Mouse (Mus musculus): ENCODE results near the gene Btbd9.
"Not testable (repeated sequence)": the region's sequence is repeated elsewhere in the genome, so short reads cannot be mapped to it uniquely, and the experiment has no call there.

The Btbd9 gene

DNA sequence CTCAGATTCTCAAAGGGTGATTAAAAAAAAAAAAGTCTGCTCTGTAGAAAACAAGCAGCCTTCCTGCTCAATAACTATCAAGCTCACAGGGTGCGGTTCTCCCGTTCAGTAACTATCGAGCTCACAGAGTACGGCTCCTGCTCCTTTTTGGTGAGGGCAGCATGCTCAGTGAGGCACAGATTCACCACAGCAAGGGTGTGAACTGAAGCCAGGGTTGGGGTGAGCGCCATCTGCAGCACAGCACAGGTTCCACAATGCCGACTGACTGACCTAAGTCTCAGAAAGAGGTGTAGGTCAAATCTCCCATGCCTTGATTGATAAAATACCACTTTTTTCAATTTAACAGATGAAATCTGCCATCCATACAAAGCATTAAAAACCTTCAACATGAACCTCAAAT is 66.1 kb downstream of the Btbd9 start:
- no peak for DNase-seq

DNA sequence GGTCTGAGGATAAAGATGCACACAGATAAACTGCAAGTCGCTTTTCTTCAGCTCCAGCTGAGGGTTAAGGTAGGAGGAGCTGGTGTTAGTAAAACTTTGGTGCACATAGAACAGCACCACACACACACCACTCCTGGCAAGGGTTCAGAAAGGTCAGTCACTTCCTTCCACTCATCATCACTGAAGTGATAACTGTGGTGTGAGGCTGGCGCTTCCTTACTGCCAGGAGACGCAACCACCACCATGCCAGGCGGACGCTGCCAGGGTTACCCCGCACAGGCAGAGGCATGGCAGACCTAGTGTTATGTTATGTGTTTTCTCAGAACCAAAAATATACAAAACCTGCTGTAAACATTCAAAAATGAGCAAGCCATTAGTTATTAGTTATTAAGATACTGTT is 66.6 kb downstream of the Btbd9 start:
- no peak for DNase-seq

DNA sequence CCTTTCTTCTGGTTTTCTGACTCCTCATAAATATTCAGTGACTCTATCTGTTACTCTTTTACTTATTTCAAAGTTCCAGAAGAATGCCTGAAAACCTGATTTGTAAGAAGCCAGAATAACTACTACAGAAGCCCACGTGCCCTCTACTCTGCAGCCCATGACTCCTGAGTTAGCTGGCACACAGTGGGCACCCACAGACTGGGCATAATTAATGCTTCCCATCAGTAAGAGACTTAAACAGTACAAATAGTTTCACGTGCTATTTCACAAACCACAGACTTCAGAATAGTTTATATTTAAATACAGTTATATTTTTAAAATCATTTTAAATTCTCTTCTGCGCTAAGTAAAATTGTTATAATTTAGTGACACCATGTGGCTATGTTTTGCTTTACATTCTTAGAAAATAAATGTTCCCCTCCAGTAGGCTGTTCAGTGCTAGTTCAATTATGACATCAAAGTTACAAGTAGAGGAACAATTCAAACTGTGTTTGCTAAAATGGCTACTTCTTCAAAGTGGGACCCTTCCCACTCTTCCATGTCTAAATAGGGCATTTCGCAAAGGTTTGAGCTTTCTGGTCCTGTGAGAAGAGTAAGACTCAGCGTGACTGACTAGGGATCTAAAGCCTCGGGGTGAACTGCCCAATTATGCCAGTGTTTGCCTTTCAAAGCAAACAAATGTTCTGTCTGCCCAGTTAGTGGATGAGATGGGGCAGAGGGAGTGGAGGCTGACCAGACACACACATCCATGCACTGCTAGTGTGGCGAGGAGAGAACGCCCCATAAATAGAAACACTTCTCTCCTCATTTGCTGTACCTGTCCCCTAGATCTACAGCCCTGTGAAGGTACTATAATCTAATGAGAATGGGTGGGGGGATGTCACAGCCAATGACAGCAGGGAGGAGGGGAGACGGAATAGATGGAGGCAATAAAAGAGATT is 68.4 kb downstream of the Btbd9 start:
- DNase-seq = no peak

DNA sequence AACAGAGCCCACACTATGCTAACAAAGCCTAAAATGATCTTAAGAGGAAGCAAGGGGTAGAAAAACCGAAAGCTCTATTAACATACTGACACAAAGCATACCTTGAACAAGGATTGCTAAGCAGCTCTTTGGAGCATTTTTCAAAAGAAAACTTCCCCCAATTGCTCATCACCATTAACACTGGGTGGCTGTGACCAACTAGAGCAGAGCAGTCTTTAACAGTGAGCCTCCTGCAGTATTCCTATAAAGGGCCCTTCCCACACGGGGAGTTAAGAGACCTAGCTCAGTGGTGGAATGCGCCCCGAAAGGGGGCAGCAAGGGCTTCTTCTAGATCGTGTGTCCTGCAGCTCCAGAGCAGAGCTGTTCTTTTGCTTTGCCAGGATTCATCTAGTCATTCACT is 69.4 kb downstream of the Btbd9 start:
- no peak for DNase-seq

DNA sequence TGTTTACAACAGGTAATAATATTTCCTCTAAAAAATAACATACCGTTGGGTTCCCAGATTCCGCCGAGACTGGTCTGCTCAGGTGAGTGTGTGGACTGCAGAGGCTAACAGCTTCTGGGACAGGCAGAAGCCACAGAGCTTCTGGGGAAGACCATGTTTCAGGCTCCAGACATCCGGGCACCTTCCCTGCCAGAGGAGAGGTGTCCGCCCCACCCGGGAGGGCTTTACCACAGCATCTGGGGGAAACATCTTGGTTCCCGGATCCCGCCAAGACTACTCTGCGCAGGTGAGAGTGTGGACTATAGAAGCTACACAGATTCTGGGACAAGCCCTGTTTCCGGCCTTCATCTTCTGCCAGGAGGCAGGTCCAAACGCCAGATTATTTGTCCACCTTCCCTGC is 76.7 kb downstream of the Btbd9 start:
- DNase-seq = not testable (repeated sequence)

DNA sequence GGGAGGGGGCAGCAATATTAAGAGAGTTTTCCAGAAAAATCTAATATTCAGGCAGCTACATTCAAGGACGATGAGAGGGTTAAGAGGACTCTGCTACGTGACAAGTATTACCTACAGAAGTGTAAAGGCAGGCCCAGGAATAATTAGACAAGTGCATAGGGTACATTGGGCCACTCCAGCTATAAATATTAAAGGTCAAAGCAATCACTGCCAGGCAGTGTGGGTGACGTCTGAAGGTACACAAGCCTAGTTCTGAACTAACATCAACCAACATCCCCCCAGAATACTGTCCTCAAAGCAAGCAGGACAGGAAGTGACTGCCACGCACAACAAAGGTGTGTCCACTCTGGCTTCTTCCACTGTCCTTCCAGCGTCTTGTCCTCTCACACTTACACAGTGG is 77.5 kb downstream of the Btbd9 start:
- no peak for DNase-seq

DNA sequence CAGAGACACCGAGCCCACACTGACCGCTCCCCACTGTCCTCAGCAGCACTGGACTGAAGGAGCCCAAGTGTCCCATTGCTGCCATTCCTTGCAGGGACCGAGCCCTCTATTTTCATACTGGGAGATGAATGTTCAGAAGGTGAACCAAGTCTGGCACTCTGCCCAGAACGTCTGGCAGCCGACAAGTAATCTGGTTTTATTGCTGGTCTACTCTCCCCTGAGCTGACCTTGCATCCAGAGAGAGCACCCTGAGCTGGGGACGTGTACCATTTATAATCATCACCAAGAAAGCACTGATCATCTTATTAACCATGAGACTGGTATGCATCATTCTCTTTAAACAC is 77.9 kb downstream of the Btbd9 start:
- no peak for DNase-seq

DNA sequence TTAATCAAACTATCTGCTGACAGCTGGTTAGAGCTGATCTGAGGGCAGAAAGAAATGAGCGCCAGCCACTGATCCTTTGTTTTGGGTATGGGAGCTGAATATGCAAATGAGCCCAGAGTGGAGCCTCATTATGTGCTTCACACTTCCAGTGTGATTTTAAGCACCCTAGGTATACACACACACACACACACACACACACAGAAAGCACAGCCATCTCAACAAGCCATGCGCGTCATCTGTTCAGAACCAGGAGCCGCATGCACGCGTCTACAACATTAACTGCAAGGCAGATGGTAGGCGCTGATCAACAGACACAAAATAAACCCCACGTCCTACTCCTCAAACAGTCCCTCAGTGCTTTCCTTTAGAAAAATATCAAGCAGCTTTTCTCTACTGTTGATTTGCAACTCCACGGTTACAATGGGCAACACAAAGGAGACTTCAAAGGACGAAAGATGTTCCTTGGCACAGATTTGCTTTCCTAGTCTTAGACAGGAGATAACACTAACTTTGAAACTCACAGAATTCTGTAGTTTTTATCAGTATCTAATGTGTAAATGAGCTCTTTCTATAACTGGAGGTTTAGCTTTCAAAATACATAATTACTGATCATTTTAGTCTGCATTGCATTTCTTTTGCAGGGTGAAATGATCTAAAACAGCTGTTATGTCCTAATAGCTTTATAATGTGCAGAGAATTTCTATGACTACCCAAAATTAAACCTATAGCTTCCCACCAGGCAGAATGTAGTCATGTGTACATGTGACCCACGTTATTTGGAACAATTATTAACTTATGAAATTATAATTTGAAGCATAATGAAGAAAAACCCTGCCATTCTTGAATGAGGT is 78.5 kb downstream of the Btbd9 start:
- DNase-seq = peak; percentile 65

DNA sequence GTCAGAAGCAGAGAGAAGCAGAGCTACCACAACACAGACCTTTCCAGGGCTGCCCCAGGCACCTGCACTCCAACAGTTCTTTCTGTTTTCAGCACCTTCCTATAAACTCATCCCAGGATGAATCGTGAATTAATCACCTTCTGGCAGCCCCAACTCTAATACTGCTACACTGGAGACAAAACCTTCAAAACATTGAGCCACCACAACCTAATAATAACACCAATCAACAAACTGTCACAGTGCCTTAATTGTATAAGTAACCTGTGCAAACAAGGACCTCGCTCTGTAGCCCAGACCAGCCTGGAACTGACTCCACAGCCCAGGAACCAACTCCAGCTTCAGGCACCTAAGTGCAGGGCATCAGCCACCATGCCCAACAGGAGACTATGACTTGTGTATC is 80.7 kb downstream of the Btbd9 start:
- no peak for DNase-seq

DNA sequence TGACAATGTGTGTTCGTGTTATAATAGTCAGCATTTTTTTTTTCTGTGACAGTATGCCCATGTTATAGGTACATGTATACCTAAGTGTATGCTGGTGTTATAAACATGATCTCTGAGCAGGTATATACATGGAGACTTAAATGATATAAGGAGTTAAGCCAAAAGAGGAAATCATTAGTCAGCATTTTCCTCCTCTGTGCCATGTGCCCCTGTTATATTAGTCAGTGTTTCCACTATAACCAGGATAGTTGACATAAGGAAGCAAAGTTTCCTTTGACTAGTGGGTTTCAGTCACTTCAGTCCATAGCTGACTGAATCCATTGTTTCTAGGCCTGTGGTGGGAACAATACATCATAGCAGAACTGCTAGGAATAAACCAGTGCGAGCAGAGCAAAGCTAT is 81.1 kb downstream of the Btbd9 start:
- DNase-seq = no peak

DNA sequence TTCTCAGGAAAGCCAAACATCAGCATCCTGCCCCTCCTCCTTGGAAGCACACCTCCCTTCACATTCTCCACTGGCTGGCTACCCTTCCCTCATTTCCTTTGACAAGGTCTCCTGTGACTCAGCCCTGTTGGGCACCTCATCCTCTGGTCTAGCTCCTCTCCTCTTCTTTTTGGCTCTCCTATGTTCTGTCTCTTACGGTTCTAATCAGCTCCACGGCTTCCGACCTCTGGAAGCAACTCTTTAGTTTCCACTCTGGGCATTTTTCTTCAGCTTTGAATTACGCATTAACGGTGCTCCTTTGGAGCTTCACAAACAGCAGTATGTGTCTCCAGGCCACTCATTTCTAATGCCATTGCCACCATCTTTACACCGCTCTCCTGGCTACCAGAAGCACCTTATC is 82.8 kb downstream of the Btbd9 start:
- DNase-seq = no peak

DNA sequence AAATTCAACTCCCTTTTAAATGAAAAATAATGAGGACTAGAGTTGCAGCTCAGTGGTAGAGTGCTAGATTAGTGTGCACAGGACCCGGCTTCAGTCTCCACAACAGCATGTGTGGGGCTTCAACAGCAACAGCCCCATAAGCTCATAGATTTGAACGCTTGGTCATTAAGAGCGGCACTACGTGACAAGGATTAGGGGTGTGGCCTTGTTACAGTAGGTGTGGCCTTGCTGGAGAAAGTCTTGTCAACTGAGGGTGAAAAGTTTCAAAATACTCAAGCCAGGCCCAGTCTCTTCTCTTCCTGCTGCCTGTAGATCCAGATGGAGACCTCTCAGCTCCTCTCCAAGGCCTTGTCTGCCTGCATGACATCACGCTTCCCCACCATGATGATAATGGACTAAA is 84.1 kb downstream of the Btbd9 start:
- no peak for DNase-seq

DNA sequence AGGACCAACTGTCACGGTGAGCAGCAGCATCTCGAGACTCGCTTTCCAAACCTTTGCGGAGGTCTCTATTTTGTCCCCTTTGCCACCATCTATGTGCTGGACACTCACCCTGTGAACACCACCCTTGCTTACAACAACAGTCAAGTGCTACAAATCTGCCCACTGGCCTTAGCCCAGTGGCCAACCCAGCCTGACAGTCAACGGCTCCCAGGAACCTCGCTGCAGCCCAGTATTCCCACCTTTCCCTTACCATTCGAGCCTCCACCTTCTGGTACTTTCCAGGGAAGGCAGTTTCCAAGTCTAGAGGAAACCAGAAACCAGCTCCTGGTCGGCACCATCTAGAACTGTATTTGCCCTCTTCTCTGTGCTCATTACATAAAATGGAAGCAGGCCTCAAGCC is 84.7 kb downstream of the Btbd9 start:
- no peak for DNase-seq

DNA sequence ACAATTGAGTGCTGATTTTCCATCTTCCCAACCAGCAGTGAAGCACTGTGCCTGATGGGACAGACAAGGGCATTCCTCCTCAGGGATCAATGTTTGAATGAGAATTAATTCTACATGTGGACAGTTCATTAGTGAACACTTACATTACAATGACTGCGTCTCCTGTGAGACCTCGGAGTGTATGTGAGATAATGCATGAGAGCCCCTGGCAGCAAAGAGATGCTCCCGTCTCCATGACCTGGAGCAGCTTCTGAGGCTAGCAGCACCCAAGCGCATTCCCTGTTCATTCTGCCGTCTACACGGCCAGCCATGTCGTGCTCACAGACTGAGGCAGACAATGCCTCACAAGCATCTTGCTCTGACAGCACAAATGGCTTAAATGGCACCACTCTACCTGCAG is 85.7 kb downstream of the Btbd9 start:
- no peak for DNase-seq

DNA sequence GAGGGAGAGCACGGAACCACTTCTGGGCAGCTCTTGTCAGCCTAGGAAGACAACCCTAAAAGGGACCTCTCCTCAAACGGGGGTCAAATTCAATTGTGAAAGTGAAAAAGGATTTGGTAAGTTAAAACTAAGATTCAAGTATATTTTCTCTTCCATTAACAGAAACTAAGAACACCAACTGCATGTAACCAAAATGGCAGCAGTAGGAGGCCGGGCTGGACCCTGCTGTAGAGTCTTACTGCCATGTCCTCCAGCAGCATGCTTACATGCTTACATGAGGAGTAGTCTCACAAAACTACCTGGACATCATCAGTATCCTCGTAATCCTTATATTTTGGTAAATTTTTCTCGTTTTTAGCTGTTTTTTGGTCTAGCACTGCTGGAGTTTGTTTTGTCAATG is 86.2 kb downstream of the Btbd9 start:
- DNase-seq = no peak

DNA sequence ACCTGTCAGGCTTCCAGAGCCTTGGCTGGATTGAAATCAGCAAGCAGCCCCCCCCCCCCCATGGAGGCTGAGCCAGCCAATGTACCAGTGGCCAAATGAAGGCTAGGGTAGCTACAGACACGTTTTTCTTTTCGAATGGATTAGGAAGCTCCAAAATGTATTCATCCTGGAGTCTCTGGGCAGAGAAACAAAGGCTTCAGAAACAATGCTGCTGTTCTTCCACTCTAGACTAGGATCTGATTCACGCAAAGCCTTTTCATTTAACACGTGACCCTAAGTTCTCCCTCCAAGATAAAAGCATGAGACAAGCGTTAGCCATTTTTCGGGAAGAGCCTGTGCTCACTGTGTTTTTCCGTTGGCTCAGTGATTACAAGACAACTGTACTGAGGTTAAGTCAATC is 86.7 kb downstream of the Btbd9 start:
- DNase-seq = no peak

DNA sequence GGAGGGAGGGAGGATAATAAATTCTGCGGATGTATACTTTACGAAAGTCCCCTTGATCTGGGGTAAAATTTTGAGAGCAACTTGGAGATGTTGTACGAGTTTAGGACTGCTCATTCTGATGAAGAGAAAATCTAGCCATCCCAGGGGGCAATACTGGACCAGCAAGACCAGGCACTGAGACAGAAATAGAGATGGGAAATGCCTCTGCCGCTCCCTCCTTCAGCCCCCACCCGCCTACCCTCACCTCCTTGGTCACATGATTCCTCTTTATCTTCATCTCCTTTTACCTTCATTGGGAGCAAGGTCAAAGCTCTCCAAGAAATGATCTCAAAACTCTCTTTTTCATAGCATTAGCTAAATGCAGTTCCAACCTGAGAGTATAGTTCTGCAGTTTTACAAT is 88.6 kb downstream of the Btbd9 start:
- no peak for DNase-seq

DNA sequence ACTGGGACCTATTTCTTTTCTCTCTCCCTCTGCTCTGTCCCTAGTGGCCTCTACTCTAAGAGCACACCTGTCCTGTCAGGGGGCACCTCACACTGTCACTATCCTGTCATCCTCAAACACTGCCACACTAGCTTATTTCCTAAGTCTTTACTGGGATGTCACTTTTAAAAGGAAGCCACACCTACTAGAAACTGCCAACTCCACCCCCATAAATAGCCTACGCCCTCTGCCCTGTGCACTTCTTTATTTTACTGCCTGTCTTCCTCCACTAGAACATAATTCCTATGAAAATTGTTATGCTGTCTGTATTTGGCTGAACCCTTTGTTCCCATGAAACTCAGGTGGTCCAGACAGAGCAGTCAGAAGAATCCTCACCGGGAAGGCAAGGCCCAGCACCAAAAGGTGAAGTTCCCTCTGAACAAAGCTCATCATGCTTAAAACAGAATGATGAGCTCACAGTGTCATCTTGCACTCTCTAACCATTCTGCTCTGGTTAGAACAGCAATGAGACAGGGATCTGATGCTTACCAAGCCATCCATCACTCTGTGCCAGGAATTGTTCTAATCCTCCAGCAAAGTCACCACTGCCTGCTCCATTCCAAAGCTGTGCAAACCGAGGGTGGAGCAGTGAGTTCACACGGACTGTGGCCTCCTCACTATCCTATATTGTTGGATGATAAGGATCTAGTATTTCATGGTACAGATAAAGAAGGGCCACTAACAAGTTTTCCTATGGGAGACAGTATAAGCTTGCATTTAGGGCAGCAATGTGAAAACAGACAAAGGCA is 91.0 kb downstream of the Btbd9 start:
- DNase-seq = no peak

DNA sequence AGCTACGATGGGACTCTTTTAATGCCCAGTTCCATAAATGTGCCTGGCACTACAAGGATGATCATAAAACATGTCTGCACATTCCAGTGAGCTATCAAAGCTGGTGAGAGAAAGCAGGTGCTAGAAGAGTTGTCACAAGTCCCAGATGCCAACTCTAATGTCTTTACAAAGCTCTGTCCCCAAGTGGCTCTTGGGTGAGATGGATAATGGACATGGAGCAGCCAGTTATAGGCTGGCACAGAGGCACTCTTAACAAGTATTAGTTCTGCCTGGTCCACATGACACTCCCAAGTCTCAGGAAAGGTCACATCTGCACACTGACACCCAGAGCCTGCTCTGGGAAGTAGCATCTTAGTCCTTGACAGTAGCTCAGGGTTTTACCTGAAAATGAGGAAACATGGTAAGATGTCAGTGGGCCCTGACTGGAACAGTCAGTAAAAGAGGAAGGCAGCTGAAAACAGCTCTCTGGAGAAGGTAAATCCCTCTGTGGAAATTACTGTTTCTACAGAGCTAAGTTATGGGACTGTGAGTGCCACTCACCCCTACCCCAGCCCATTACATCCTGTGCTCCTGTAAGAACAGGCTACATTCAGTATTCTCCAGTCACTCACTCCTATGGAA is 91.7 kb downstream of the Btbd9 start:
- DNase-seq = no peak

DNA sequence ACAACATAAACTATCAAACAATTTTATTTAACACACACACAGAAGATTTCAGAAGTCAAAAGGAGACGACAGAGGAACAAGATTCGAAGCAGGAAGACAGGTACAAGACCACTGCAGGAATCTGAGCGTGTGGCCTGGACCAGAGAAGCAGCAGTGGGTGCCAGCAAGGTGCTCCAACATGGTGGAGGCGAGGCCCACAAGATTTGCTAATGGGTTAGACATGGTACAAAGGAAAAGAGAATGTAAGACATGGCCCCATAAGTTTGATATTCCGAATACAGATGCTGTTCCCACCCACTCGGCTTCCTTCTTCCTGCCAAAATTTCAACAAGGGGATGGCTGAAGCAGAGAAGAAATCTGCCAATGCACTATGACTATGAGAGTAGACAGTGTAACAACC is 94.5 kb downstream of the Btbd9 start:
- DNase-seq = no peak

DNA sequence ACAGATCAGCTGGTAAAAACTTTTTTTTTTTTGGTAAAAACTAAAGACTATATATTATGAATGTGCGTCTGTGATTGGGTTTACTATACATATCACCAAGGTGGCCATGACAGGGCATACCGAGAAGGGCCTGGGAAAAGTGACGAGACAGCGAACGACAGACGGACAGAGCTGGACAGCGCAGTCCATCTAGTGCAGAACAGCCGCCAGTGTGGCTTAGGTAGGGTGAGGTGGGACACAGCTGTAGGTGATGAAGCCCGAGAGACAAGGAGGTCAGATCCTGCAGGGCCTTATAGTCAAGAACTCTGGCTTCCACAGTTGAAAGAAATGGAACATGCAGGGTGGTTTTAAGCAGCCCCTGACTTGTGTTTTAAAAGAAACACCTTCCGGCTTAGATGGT is 94.9 kb downstream of the Btbd9 start:
- DNase-seq = no peak

DNA sequence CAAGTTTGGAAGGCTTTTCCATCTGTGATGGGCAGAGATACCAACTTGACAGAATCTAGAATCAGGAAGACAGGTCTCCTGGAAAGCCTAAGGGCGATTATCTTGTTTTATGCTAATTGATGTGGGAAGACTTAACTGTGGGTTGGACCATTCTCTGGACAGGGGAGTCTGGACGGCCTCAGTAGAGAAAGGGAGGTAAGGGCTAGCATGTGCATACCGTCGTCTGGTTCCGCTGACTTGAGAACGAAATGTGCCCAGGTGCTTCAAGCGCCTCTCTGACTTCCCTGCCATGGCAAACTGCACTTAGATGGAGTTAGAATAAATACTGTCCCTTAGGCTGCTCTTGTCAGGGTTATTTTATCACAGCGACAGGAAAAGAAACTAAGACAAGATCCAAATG is 95.9 kb downstream of the Btbd9 start:
- no peak for DNase-seq

DNA sequence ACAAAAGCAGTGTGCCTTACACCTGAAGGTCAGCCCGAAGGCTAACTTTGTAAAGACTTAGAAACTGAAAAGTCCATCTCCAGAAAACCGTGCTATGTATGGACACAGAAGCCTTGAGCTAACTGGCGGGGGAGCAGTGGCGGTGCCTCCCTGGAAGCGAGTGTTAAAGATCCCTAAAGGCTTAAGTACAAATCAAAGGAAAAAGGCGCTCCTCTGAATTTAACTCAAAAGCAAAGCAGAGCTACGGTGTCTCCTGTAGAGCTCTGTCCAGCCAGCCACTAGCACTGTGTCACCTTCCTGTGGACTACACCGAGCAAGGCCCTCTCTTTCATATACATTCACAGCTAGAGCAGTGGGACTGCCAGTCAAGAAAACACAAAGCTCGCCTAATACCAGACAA is 98.1 kb downstream of the Btbd9 start:
- no peak for DNase-seq

All from right cerebral cortex, postnatal 25 days (tissue).